Mouse (Mus musculus): ENCODE data around the gene Drosha. TPM values are rescaled to one million over a fixed set of nuclear protein-coding genes. Genes with fewer than 3 reads are reported as not detected.

Drosha gene
- polyA plus RNA-seq, 1 experiment from 2014 or later = 41.8 TPM

- Histone ChIP-seq H3K9ac (replicated peaks) (no peak overlapping the region), H3K27ac (replicated peaks) (no peak overlapping the region), H3K4me1 (0 out of 2 replicates have a peak, but pooled peaks cover 2% of the 10 kb centered on the region), H3K4me2 (no peak overlapping the region), H3K4me3 (replicated peaks) (no peak overlapping the region), H3K36me3 (peaks cover 68% of the 10 kb centered on the region), H3K27me3 (replicated peaks) (no peaks in the 10 kb centered on the region), H3K9me3 (replicated peaks) (no peaks in the 10 kb centered on the region)
- WGBS = 92% methylated on average over 24 of the region's 24 CpGs
- ATAC-seq (ENCODE audit: low FRiP score) = no peak
These were observed 9.6 kb downstream of the Drosha start for GRCm38 (mm10) chr15:12834231-12834630.

DNA sequence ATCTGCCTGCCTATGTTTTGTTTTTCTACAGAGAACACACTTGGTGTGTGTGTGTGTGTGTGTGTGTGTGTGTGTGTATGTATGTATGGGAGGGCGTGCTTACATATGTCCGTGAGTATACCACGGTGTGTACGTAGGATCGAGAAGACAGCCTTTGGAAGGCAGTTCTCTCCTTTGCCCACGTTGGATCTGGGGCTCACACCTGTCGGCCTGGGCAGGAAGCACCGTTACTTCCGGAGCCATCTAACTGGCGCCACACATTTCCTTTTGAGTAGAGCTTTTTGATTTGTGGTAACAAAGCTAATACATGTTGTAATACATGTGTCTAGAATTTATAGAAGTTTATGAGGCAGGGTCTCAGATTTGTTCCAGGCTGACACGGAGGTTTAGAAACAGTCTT lies 16.1 kb downstream of the Drosha start:
- Histone ChIP-seq H3K4me1 (0 out of 2 replicates have a peak, but pooled peaks cover 1% of the 10 kb centered on the region), H3K4me2 (no peak overlapping the region), H3K27me3 (replicated peaks) (no peaks in the 10 kb centered on the region), H3K4me3 (replicated peaks) (no peak overlapping the region), H3K27ac (replicated peaks) (no peak overlapping the region), H3K36me3 (peaks cover 84% of the 10 kb centered on the region), H3K9me3 (replicated peaks) (no peaks in the 10 kb centered on the region), H3K9ac (replicated peaks) (no peak overlapping the region)
- 95% methylated on average over 11 of the region's 11 CpGs for WGBS
- ATAC-seq (ENCODE audit: low FRiP score) = no peak

- ATAC-seq (ENCODE audit: low FRiP score) = no peak
- Histone ChIP-seq H3K9me3 (replicated peaks) (no peaks in the 10 kb centered on the region), H3K36me3 (peaks cover 84% of the 10 kb centered on the region), H3K9ac (replicated peaks) (no peak overlapping the region), H3K4me2 (no peak overlapping the region), H3K27ac (replicated peaks) (no peak overlapping the region), H3K4me3 (replicated peaks) (no peak overlapping the region), H3K4me1 (no peaks in the 10 kb centered on the region), H3K27me3 (replicated peaks) (no peaks in the 10 kb centered on the region)
- WGBS = 83% methylated on average over 7 of the region's 7 CpGs
These were observed 18.2 kb downstream of the Drosha start for GRCm38 (mm10) chr15:12842833-12843232.

DNA sequence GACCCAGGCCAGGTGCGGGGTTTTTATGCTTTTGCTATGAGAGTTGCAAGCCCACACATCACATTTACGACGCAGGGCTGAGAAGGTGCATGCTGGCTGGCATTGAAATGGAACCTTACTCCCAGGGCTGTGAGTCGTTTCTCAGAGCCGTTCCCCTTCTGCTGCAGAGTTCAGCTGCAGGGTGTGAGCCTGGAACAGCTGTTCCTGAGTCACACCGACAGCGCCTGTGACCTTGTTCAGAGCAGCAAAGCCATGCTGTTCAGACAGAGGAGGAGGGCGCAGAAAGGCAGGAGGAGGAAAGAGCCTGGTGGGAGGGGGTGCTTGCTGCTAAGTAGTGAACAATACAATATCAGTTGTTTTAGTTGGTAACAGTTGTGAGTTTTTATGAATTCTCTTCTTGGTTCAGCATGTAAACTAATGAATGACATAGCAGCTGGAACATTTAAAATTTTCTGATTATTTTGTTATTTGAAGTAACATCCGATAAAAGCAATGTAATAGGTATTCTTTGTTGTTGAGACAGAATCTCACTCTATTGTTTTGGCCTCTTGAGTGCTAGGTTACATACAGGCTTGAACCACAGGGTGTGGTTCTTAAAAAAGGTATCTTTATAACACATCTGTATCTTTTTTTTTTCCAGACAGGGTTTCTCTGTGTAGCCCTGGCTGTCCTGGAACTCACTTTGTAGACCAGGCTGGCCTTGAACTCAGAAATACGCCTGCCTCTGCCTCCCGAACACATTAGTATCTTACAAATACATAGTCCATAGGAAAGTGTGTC lies 23.8 kb downstream of the Drosha start:
- Histone ChIP-seq H3K27me3 (replicated peaks) (no peaks in the 10 kb centered on the region), H3K4me3 (replicated peaks) (no peak overlapping the region), H3K36me3 (peaks cover 82% of the 10 kb centered on the region), H3K4me1 (no peaks in the 10 kb centered on the region), H3K27ac (replicated peaks) (no peak overlapping the region), H3K4me2 (no peak overlapping the region), H3K9ac (replicated peaks) (no peak overlapping the region), H3K9me3 (replicated peaks) (no peaks in the 10 kb centered on the region)
- 72% methylated on average over 11 of the region's 11 CpGs for WGBS
- no peak for ATAC-seq (ENCODE audit: low FRiP score)

- Histone ChIP-seq H3K9me3 (replicated peaks) (no peaks in the 10 kb centered on the region), H3K27ac (replicated peaks) (no peak overlapping the region), H3K4me2 (no peak overlapping the region), H3K27me3 (replicated peaks) (no peaks in the 10 kb centered on the region), H3K4me3 (replicated peaks) (no peak overlapping the region), H3K36me3 (peaks cover 82% of the 10 kb centered on the region), H3K4me1 (no peaks in the 10 kb centered on the region), H3K9ac (replicated peaks) (no peak overlapping the region)
- 87% methylated on average over 4 of the region's 4 CpGs for WGBS
- ATAC-seq (ENCODE audit: low FRiP score) = no peak
These were observed 24.8 kb downstream of the Drosha start for GRCm38 (mm10) chr15:12849373-12849772.

GRCm38 (mm10) chr15:12853471-12853870 lies 28.9 kb downstream of the Drosha start:
- H3K36me3 ChIP-seq = peaks cover 83% of the 10 kb centered on the region
- no peaks in the 10 kb centered on the region for H3K27me3 ChIP-seq (replicated peaks)
- 93% methylated on average over 8 of the region's 8 CpGs for WGBS
- no peak for ATAC-seq (ENCODE audit: low FRiP score)
- H3K9ac ChIP-seq (replicated peaks) = no peak overlapping the region
- no peak overlapping the region for H3K4me2 ChIP-seq
- H3K4me3 ChIP-seq (replicated peaks) = no peak overlapping the region
- H3K27ac ChIP-seq (replicated peaks) = no peak overlapping the region
- H3K4me1 ChIP-seq = no peaks in the 10 kb centered on the region
- no peaks in the 10 kb centered on the region for H3K9me3 ChIP-seq (replicated peaks)

GRCm38 (mm10) chr15:12856780-12857179 lies 32.2 kb downstream of the Drosha start:
- H3K27ac ChIP-seq (replicated peaks) = no peak overlapping the region
- no peak overlapping the region for H3K4me3 ChIP-seq (replicated peaks)
- no peak overlapping the region for H3K4me2 ChIP-seq
- H3K9ac ChIP-seq (replicated peaks) = no peak overlapping the region
- no peaks in the 10 kb centered on the region for H3K27me3 ChIP-seq (replicated peaks)
- H3K4me1 ChIP-seq = no peaks in the 10 kb centered on the region
- no peaks in the 10 kb centered on the region for H3K9me3 ChIP-seq (replicated peaks)
- WGBS = 96% methylated on average over 6 of the region's 6 CpGs
- peaks cover 84% of the 10 kb centered on the region for H3K36me3 ChIP-seq
- no peak for ATAC-seq (ENCODE audit: low FRiP score)

DNA sequence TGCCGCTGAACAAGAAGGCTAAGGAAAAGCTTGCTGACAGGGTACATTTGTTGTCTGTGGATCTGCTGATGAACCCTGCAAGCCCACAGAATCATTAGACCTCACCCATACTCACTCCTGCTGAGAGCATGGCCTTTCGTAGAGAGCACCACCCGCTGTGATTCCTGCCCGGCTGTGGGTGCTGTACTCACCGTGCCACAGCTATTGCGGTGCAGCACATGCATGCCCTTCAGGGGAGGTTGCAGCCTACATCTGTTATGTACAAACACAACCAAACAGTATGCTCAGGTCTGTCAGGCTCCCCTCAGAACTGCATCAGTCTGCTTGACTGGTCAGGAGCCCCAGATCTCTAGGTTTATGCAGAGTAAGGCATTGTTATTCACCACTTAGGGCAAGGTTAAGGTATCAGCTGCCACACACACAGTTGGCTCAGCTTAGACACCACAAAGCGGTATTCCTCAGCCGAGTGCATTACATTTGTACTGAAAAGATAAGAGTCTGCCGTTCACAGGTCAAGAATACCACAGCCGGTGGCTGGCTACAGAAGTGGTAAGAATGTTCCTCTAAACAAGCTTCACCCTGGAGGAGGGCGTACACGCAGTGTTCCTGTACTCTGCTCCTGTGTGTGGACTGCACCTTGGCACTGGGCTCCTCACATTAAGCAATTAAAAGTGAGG lies 33.4 kb downstream of the Drosha start:
- Histone ChIP-seq H3K27me3 (replicated peaks) (no peaks in the 10 kb centered on the region), H3K9me3 (replicated peaks) (no peaks in the 10 kb centered on the region), H3K4me3 (replicated peaks) (no peak overlapping the region), H3K27ac (replicated peaks) (no peak overlapping the region), H3K4me1 (no peaks in the 10 kb centered on the region), H3K36me3 (peaks cover 83% of the 10 kb centered on the region), H3K4me2 (no peak overlapping the region), H3K9ac (replicated peaks) (no peak overlapping the region)
- WGBS = 94% methylated on average over 12 of the region's 12 CpGs
- ATAC-seq (ENCODE audit: low FRiP score) = no peak

GRCm38 (mm10) chr15:12858645-12859044 lies 34.0 kb downstream of the Drosha start:
- ATAC-seq (ENCODE audit: low FRiP score) = no peak
- Histone ChIP-seq H3K9ac (replicated peaks) (no peak overlapping the region), H3K36me3 (peaks cover 79% of the 10 kb centered on the region), H3K27me3 (replicated peaks) (no peaks in the 10 kb centered on the region), H3K4me2 (no peak overlapping the region), H3K9me3 (replicated peaks) (no peaks in the 10 kb centered on the region), H3K27ac (replicated peaks) (no peak overlapping the region), H3K4me1 (no peaks in the 10 kb centered on the region), H3K4me3 (replicated peaks) (no peak overlapping the region)
- 95% methylated on average over 3 of the region's 3 CpGs for WGBS

DNA sequence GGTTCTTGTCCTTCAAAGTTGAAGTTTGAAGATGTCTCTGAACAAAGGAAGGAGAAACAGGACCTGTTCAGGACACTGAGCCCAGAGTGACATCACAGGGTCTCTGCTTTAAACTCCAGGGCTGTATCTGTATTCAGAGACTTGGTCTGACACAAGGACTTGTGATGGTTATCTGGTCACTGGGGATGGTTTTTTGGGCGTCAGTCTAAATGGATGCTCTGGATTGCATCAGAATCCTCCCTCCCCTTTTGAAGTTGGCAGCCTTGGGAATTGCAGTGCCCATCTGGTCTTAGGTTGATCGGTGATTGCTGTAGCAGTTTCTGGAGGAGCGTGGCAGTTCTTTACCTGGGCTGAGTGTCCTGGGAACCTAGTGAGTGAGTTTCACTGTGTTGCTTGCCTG lies 37.4 kb downstream of the Drosha start:
- WGBS = 81% methylated on average over 3 of the region's 3 CpGs
- Histone ChIP-seq H3K27ac (replicated peaks) (no peak overlapping the region), H3K4me2 (no peak overlapping the region), H3K4me1 (no peaks in the 10 kb centered on the region), H3K9me3 (replicated peaks) (no peaks in the 10 kb centered on the region), H3K27me3 (replicated peaks) (no peaks in the 10 kb centered on the region), H3K4me3 (replicated peaks) (no peak overlapping the region), H3K36me3 (peaks cover 54% of the 10 kb centered on the region), H3K9ac (replicated peaks) (no peak overlapping the region)
- no peak for ATAC-seq (ENCODE audit: low FRiP score)

DNA sequence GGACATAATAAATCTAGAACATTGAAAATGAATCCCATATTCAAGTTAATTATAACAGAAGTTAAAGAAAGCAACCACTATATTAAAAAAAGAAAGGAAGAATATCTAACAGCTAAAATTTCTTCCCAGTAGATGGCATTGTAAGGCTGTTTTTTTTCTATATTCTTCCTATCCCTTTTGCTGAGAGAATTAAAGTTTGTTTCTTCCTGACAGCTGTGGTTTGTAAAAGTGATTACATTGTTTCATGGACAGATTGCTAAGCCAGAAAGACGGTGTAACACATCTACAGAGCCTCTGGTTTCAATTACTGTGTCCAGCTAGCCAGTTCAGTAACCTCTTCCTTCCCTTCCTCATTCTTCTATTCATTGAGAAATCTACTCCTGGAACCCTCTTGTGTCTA lies 39.1 kb downstream of the Drosha start:
- no peaks in the 10 kb centered on the region for H3K4me1 ChIP-seq
- H3K4me3 ChIP-seq (replicated peaks) = no peak overlapping the region
- H3K9ac ChIP-seq (replicated peaks) = no peak overlapping the region
- WGBS = 52% methylated on average over 1 of the region's 1 CpGs
- peaks cover 48% of the 10 kb centered on the region for H3K36me3 ChIP-seq
- ATAC-seq (ENCODE audit: low FRiP score) = no peak
- no peaks in the 10 kb centered on the region for H3K9me3 ChIP-seq (replicated peaks)
- H3K27me3 ChIP-seq (replicated peaks) = no peaks in the 10 kb centered on the region
- no peak overlapping the region for H3K4me2 ChIP-seq
- H3K27ac ChIP-seq (replicated peaks) = no peak overlapping the region

DNA sequence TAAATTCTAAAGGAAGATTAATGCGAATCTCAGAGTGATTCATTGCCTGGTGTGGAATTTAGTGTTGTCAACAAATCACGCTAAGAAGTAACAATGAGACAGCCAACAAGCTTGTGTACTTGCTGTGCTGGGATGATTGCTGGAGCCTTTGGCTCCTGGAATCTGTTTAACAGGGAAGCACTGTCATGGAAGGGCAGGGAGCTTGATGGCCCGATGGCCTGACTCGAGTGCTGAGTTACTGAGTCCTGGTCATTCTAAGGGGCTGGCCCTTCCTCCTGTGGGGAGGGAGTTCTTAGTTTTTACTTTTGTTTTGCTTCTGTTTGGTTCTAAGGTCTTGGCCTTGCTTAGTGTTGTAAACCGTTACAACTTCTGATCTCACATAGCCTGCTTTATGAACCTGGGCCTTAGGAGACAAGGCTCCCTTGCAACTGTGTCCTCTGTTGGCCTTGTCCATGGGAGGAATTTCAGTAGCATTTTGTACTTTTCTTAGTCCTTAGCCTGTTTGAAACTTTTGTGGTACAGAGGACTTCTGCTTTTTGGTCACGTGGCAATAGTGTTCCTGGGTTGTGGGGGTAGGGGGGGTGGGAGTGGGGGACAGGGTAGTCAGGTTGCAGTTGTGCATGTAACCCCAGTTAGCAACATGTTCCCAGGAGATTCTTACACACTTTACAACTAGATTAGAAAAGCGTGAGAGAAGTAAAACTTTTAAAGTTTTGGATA lies 41.1 kb downstream of the Drosha start:
- H3K27ac ChIP-seq (replicated peaks) = no peak overlapping the region
- WGBS = 79% methylated on average over 7 of the region's 7 CpGs
- no peak for ATAC-seq (ENCODE audit: low FRiP score)

More for the DNA sequence above, 41.1 kb downstream of the Drosha start:
- no peak overlapping the region for H3K9ac ChIP-seq (replicated peaks)
- no peaks in the 10 kb centered on the region for H3K4me1 ChIP-seq
- no peak overlapping the region for H3K4me2 ChIP-seq
- no peak overlapping the region for H3K4me3 ChIP-seq (replicated peaks)
- no peaks in the 10 kb centered on the region for H3K9me3 ChIP-seq (replicated peaks)
- H3K36me3 ChIP-seq = peaks cover 39% of the 10 kb centered on the region
- H3K27me3 ChIP-seq (replicated peaks) = no peaks in the 10 kb centered on the region

Data from neural tube, embryonic 15.5 days (tissue).